Mouse (Mus musculus): Measurements from ENCODE around the gene Itm2a. TPM values are rescaled to one million over a fixed set of nuclear protein-coding genes. Genes with fewer than 3 reads are reported as not detected.

Itm2a gene
- polyA plus RNA-seq, 1 experiment from 2014 or later, result 94.8 TPM

- WGBS, result 85% methylated on average over 1 of the region's 1 CpGs
- no peaks in the 10 kb centered on the region for H3K27me3 ChIP-seq (ENCODE audit: control insufficient read depth, insufficient read depth, low read length)
- H3K27ac ChIP-seq (ENCODE audit: low read depth, low read length), result no peak overlapping the region
- H3K4me2 ChIP-seq (ENCODE audit: low read depth, low read length, severe bottlenecking), result no peak overlapping the region
- H3K4me1 ChIP-seq (replicated peaks; ENCODE audit: control insufficient read depth, insufficient read depth, low read length), result no peaks in the 10 kb centered on the region
- H3K9ac ChIP-seq (ENCODE audit: low read length), result no peak overlapping the region
- no peak for ATAC-seq (replicated peaks; ENCODE audit: low FRiP score)
- no peaks in the 10 kb centered on the region for H3K9me3 ChIP-seq (ENCODE audit: control insufficient read depth, low read length)
- no peak for DNase-seq (ENCODE audit: low spot score)
- H3K36me3 ChIP-seq (ENCODE audit: control insufficient read depth, insufficient read depth, low read length), result no peaks in the 10 kb centered on the region
- H3K4me3 ChIP-seq (ENCODE audit: low read depth, low read length), result no peak overlapping the region
These were observed 27.8 kb downstream of the Itm2a start for GRCm38 (mm10) chrX:107375329-107375728.

Other genes starting within 250 kb of the Itm2a start
- not detected in 2 replicates for gene Gpr174, start 147.5 kb downstream of the Itm2a start, polyA plus RNA-seq (2014; fragmentation: Nextera tagmentation; extraction: Ambion mirVana)